Mouse (Mus musculus): ENCODE data around the gene Ccm2. TPM values are rescaled to one million over a fixed set of nuclear protein-coding genes. Genes with fewer than 3 reads are reported as not detected.

Gene Ccm2
- total and polyA plus RNA-seq, 3 experiments: 30.4 to 34.5 (median 32.7) TPM

GRCm38 (mm10) chr11:6528186-6529006 lies 18.3 kb upstream of the Ccm2 start:
- peak; percentile 99 for DNase-seq (ENCODE audit: extremely low read depth)
- Histone ChIP-seq H3K4me2 (ENCODE audit: insufficient read depth, low read depth, poor library complexity, severe bottlenecking) (peak overlapping the region; percentile 82), H3K79me2 (replicated peaks; ENCODE audit: control insufficient read depth, extremely low read depth, insufficient read depth, poor library complexity, severe bottlenecking) (peaks cover 26% of the 10 kb centered on the region), H3K9me3 (replicated peaks; ENCODE audit: low read length) (peaks cover 5% of the 10 kb centered on the region), H3K9ac (ENCODE audit: insufficient read depth, low read depth) (peak overlapping the region; percentile 98), H3K27ac (ENCODE audit: insufficient read depth, low read depth) (peak overlapping the region; percentile 82), H3K27me3 (replicated peaks) (no peaks in the 10 kb centered on the region), H3K36me3 (replicated peaks in 1 of 2; ENCODE audit: control insufficient read depth in 1 of 2, insufficient read depth in 1 of 2, low read length in 1 of 2) (peaks cover 25 to 34% of the 10 kb centered on the region in 2 experiments), H3K4me3 (replicated peaks in 1 of 3; ENCODE audit: low read depth in 2 of 3, low read length in 2 of 3, poor library complexity in 1 of 3) (peak overlapping the region; percentile 72 to 91 (median 76)), H3K4me1 (ENCODE audit: control insufficient read depth in 1 of 2, insufficient read depth in 2 of 2) (peaks cover 13 to 40% of the 10 kb centered on the region in 2 experiments)
- dilution Hi-C loops (cut with MboI; ENCODE audit: extremely low pct_ligation_motif_present, extremely low pct_unique_long_range_greater_than_20kb, low sequenced_read_pairs) (no loop called here), in situ Hi-C loops (cut with MboI; ENCODE audit: low pct_ligation_motif_present, low pct_unique_long_range_greater_than_20kb, low sequenced_read_pairs) (no loop called here)
- TF ChIP-seq E2F4 (IDR thresholded peaks at IDR 0.05; ENCODE audit: insufficient replicate concordance, low read depth, low read length): peak; percentile 96; the same call in 1 of the 2 replicates
- peak; percentile 99 for TF ChIP-seq TCF12 (IDR thresholded peaks at IDR 0.05; ENCODE audit: low read depth, low read length)
- TF ChIP-seq HCFC1 (IDR thresholded peaks at IDR 0.05; ENCODE audit: low read depth, low read length): peak; percentile 79
- no peak; the same call in 1 of the 2 replicates for TF ChIP-seq ZKSCAN1 (IDR thresholded peaks at IDR 0.05; ENCODE audit: borderline replicate concordance, low read depth, low read length)
- 0 out of 2 replicates have a peak, but pooled peaks have one; percentile 31 for TF ChIP-seq CHD2 (IDR thresholded peaks at IDR 0.05; ENCODE audit: low read length)
- peak; percentile 92 for TF ChIP-seq NELFE (IDR thresholded peaks at IDR 0.05; ENCODE audit: low read depth, low read length)
- TF ChIP-seq USF1 (IDR thresholded peaks at IDR 0.05; ENCODE audit: low read depth, low read length): peak; percentile 81
- TF ChIP-seq MEF2A (IDR thresholded peaks at IDR 0.05; ENCODE audit: borderline replicate concordance, low read depth, low read length): peak; percentile 87; the same call in 1 of the 2 replicates
- TF ChIP-seq RCOR1 (conservative IDR thresholded peaks at IDR 0.05; ENCODE audit: low read depth, low read length): no peak; the same call in 1 of the 2 replicates
- peak; percentile 75 for TF ChIP-seq IRF4 (IDR thresholded peaks at IDR 0.05; ENCODE audit: low read depth, low read length)
- peak; percentile 72; the same call in 1 of the 2 replicates for TF ChIP-seq MAZ (IDR thresholded peaks at IDR 0.05; ENCODE audit: low read depth, low read length)
- TF ChIP-seq KAT2A (IDR thresholded peaks at IDR 0.05; ENCODE audit: insufficient replicate concordance, low read length): 0 out of 2 replicates have a peak, but pooled peaks have one; percentile 62
- TF ChIP-seq ZNF384 (IDR thresholded peaks at IDR 0.05; ENCODE audit: low read depth, low read length): peak; percentile 51
- TF ChIP-seq ZC3H11A (IDR thresholded peaks at IDR 0.05; ENCODE audit: low read depth, low read length): no peak
- TF ChIP-seq USF2 (conservative IDR thresholded peaks at IDR 0.05; ENCODE audit: low read depth, low read length): no peak; the same call in 1 of the 2 replicates
- peak; percentile 99 for TF ChIP-seq BHLHE40 (IDR thresholded peaks at IDR 0.05; ENCODE audit: low read depth, low read length)
- TF ChIP-seq MXI1 (IDR thresholded peaks at IDR 0.05; ENCODE audit: low read depth, low read length): peak; percentile 99
- peak; percentile 73 for TF ChIP-seq JUND (conservative IDR thresholded peaks at IDR 0.05; ENCODE audit: low read depth, low read length)
- peak; percentile 58; the same call in 1 of the 2 replicates for TF ChIP-seq CHD1 (IDR thresholded peaks at IDR 0.05; ENCODE audit: low read depth, low read length)
- TF ChIP-seq ETS1 (conservative IDR thresholded peaks at IDR 0.05; ENCODE audit: low read depth, low read length): peak; percentile 95
- peak; percentile 94 for TF ChIP-seq POLR2AphosphoS2 (IDR thresholded peaks at IDR 0.05; ENCODE audit: low read depth, low read length)
- peak; percentile 67 for TF ChIP-seq ELF1 (IDR thresholded peaks at IDR 0.05; ENCODE audit: low read depth, low read length)
- TF ChIP-seq NRF1 (IDR thresholded peaks at IDR 0.05; ENCODE audit: low read depth, low read length): peak; percentile 90
- peak; percentile 30 for TF ChIP-seq RAD21 (IDR thresholded peaks at IDR 0.05; ENCODE audit: low read depth, low read length)
- peak in 1 of 2 experiments; percentile 82; a peak in 2 of 4 replicates for TF ChIP-seq CTCF (conservative IDR thresholded peaks at IDR 0.05 in 1 of 2, IDR thresholded peaks at IDR 0.05 in 1 of 2; ENCODE audit: low read depth in 2 of 2, low read length in 2 of 2)
- peak; percentile 100 for TF ChIP-seq MAX (IDR thresholded peaks at IDR 0.05; ENCODE audit: low read length)
- peak; percentile 93 for TF ChIP-seq SIN3A (IDR thresholded peaks at IDR 0.05; ENCODE audit: low read length)
- TF ChIP-seq JUN (IDR thresholded peaks at IDR 0.05; ENCODE audit: insufficient read depth, low read depth, low read length): peak; percentile 59; the same call in 1 of the 2 replicates
- peak; percentile 100 for TF ChIP-seq MYC (IDR thresholded peaks at IDR 0.05; ENCODE audit: low read depth, low read length)
- TF ChIP-seq POLR2A (IDR thresholded peaks at IDR 0.05; ENCODE audit: low read depth, low read length): peak; percentile 98
- TF ChIP-seq GABPA (IDR thresholded peaks at IDR 0.05; ENCODE audit: insufficient replicate concordance, low read depth, low read length): no peak
- peak; percentile 64 for TF ChIP-seq SMC3 (IDR thresholded peaks at IDR 0.05; ENCODE audit: low read depth, low read length)
- TF ChIP-seq MAFK (IDR thresholded peaks at IDR 0.05; ENCODE audit: insufficient replicate concordance, low read length): no peak; the same call in 1 of the 2 replicates
- TF ChIP-seq TBP (conservative IDR thresholded peaks at IDR 0.05; ENCODE audit: low read depth, low read length): peak; percentile 93
- no peak for TF ChIP-seq PAX5 (IDR thresholded peaks at IDR 0.05; ENCODE audit: low read length)
- TF ChIP-seq ZMIZ1 (IDR thresholded peaks at IDR 0.05; ENCODE audit: low read depth, low read length): peak; percentile 95
- peak; percentile 87; the same call in 1 of the 2 replicates for TF ChIP-seq UBTF (IDR thresholded peaks at IDR 0.05; ENCODE audit: low read depth, low read length)
